Mouse (Mus musculus) regulatory T cell (primary cell): ENCODE measurements around the gene Rab11fip5.

Experiments
- in situ Hi-C: fragments of 300-600 bp; cut with MboI, MseI; formaldehyde crosslinking; loops from one replicate; pipeline ENCODE4 v1.15.1; 2025; ENCODE audit warnings: high pct_unique_total_duplicates

The Rab11fip5 gene

DNA sequence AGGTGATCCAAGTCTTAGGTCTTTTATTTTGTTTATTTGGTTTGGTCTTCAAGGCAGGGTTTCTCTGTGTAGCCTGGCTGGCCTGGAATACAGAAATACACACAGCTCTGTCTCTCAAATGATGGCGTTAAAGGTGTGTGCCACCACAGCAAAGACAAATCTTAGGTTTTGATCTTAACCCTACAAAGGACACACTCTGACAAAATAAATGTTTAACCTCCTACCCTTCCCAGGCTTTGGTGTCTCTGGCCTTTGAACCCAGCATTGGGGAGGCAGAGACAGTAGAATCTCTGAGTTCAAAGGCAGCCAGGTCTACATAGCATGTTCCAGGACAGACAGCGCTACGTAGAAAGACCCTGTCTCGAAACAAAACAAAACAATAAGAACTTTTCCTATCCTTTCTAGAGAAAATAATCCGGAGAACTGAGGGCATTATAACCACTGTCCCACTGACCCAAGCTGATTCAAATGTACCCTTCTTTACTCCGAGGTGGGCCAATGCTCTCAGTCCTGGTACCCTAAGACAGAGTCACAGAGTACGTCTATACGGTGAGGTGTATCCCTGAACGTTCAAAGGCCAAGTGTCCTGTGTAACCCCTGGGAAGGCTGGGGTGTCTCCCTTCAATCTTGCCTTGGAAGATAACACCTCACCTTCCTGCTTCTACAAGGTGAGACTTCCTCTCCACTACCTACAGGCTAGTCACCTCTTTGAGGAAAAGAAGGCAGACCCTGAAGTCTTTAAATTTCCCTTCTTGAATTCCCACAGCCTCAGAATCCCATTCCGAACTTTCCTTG, 1.2 kb downstream of the Rab11fip5 start:
- in situ Hi-C loops = no loop called here

DNA sequence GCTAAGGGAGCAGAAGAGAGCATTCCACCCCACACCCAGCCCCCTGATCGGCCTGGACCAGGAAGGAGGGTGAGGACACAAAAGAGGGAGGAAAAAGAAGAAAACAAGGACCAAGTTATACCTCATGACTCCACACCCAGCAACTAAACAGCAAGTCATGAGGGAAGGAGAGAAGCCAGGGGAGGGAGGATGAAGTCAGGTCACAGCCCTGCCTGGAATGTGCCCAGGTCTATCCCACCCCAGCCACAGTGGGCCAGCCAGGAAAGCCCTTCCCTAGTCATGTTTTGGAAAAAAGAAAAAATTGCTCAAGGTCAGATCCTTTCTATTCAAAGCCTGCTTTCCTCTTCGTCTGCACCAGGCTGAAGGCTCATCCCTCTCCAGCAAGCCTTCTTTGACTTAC, 1.9 kb downstream of the Rab11fip5 start:
- in situ Hi-C loops = no loop called here

DNA sequence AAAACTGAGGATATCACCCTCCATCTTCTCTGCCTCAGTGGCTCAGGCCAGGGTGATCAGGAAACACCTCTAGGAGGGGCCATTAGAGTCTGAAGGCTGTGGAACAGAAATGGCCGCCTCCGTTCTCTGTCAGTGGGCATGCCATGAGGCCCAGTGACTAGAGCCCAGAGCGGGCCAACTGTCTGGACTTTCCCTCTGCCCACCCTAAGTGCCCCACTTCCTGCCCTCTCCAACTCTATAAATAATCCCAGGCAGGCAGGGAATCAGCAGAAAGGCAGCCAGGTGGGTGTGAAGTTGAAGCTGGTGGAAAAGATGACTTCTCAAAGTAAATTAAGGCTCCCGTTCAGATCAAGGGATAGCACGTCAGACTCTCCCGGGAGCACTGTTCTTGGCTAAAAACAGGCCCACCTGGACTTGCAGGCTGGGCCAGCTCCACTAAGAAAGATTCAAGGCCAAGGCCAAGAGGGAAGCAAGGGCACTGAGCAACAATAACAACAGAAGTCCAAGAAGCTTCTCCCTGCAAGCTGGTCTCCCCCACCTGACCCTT, 2.5 kb downstream of the Rab11fip5 start:
- in situ Hi-C loops = no loop called here

DNA sequence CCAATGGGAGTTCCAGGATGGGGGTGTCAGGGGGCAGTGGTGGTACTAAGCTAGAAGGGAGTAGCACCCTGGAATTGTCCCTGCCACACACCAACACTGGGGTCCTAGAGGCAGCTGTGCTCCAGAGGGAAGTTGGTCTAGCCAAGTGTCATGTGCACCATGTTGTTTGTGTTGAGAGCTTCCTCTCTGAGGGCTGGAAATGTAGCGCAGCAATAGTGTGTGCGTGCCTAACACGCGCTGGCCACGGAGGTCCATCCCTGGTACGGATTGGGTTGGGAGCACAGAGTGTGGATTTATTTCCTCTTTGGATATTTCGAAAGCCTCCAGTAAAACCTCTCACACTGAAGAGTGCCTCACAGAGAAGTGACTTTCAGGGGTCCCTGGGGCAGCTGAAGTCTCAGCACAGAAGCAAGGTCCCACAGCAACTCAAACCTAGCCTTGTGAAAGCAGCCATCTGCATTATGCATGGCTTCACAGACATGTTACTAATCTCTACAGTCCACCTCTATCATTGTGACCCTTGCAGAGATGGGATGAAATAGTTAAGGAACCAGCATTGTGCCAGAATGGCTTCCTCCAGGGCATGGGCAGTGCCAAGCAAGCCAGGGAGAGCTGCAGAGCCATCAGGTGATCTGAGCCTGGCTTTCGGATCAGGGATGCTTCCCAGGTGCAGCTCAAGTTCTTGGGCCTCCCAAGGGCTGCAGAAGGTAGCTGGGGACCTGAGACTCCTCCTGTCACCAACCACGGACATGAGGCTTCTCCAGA, 3.6 kb downstream of the Rab11fip5 start:
- in situ Hi-C loops = no loop called here

DNA sequence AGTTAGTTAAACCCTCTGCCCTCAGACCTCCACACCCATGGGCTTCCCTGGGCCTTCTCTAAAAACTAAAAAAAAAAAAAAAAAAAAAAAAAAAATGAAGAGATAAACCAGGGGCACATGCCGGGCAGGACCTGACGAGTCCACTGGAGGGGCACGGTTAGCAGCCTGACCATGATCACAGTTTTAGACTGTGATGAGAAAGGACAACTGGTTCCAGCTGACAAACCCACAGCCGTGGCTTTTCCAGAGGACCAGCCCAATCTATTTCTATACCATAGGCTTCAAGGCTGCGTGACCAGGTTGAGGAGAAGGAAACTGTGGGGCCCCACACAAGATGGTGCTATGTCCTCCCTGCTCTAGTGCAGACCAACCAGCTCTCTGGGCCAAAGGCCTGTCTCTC, 4.4 kb downstream of the Rab11fip5 start:
- in situ Hi-C loops = no loop called here

DNA sequence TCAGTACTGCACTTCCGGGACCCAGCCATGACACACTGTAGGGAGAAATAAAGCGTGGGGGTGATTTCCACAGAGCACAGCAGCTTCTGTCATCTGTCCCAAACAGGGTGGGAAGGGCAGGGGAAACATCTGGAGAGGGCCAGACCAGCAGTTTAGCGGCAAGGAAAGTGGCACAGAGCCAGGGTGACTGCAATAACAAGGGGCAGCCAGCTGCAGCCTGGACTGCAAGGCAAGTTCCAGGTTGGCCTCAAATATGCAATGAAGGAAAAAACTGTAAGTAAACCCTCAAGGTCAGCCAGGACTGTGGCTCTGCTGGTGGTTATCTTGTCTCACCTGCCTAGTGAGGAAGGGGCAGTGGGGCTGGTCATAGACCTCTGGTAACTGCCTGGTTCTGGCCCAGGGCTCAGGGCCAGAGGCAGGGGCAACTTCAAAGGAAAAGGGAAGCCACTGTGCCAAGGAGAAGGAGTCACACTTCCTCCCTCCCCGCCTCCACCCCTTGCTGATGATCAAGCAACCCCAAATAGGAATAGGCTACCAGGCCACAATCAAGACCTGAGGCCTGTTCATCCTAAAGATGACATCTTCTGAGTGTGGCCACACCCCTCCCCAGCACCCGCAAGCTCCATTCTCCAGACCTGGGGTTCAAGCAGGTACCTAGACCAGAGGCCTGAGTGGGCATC, 5.1 kb downstream of the Rab11fip5 start:
- in situ Hi-C loops = no loop called here

DNA sequence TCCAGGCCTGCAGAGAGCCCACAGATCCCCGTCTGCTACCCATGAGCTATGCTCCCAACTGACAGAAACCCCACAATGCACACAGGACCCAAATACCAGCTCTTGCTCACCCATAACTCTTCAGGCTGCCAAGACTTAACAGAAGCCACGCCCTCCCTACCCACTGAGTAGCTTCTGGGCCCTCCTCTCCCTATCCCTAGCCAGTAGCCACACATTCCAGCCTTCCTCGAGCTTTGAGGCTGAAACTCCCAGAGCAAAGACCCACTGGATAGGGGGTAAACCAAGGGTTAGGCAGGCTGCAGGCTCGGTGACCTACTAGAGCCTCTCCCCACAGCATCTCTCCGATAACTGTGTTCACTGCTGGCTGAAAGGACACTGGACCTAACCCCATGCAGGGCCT, 5.7 kb downstream of the Rab11fip5 start:
- in situ Hi-C loops = no loop called here

DNA sequence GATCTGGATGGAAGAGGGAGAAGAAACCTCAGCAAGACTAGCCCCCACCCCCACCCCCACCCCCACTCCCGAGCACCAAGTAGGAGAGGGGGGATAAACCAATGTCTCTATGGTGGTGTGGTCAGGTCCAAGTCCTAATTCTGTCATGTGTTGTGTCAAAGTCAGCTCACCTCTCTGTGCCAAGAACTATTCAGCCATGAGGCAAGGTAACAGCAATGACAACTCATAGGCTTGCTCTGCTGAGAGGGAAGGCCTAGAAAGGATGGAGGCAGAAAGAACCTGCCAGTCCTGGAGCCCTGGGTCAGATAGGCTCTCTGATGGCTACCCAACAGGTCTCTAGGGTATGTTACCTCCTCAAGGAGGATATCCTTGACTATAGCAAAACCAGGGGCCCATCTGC, 6.3 kb downstream of the Rab11fip5 start:
- in situ Hi-C loops = no loop called here

DNA sequence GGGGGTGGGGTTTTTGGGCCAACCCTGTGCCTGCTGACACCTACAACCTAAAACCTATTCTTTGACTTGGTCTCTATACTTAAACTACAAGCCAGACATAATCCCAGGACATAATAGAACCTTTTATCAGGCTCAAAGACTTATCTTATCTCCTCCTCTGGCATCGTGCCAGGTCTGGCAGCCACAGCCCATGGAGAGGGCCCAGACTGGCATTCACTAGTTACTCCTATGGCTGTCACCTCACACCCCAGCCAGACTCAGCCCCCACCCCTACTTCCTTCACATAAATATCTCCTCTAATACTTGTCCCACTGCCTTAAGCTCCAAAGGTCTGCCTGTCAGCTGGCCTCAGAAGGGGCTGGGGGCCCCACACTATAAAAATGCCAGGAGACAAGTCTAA, 8.0 kb downstream of the Rab11fip5 start:
- in situ Hi-C loops = no loop called here

DNA sequence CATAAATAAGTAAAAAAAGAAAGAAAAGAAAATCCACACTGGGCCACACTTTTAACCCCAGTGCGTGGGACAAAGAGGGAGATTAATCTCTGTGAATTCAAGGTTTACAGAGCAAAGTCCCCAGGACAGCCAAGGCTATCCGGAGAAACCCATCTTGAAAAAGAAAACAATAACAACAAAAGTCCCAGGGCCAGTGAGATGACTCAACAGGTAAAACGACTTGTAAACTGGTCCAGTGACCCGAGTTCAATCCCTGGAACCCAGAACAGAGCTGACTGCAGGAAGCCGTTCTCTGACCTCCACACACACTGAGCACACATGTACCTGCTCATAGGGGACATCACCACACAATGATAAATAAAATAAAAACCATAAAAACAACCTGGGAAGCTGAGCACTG, 10.0 kb downstream of the Rab11fip5 start:
- in situ Hi-C loops = no loop called here

DNA sequence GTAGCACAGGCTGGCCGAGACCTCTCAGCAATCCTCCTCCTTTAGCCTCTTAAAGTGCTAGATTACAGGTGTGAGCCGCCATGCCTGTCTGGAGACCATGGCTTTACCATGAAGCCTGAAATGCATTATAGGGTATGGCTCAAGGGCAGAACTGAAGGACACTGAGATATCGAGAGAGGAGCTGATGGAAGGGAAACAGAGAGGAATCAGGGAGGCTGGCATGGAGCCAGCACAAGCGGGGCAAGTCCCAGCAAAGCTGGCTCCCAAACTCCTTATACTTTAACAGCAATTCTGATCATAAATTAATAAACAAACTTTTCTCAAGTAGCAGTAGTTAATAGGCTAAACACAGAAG, 10.6 kb downstream of the Rab11fip5 start:
- in situ Hi-C loops = no loop called here

DNA sequence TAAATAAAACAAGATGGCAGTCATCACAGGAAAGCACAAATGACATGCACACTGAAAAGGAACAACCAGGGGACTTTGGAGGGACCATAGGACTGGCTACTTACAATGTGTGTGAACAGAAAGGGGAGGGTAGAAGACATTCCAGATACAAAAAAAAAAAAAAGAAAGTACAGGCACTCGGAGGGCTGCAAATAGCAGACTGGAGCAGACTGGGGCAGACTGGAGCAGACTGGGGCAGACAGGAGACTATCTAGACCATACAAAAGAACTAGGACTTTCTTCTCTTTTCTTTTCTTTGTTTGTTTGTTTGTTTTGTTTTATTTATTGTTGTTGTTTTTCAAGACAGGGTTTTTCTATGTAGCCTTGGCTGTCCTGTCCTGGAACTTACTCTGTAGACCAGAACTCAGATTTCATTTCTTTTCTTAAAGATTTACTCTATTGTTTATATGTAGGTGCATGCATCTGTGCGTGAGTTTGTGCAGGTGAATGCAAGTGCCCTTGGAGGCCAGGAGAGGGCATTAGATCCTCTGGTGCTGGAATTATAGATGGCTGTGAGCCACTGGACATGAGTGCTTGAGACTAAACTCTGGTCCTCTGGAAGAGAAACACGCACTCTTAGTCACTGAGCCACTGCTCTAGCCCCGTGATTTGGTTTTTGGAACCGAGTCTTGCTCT, 11.1 kb downstream of the Rab11fip5 start:
- in situ Hi-C loops = no loop called here

DNA sequence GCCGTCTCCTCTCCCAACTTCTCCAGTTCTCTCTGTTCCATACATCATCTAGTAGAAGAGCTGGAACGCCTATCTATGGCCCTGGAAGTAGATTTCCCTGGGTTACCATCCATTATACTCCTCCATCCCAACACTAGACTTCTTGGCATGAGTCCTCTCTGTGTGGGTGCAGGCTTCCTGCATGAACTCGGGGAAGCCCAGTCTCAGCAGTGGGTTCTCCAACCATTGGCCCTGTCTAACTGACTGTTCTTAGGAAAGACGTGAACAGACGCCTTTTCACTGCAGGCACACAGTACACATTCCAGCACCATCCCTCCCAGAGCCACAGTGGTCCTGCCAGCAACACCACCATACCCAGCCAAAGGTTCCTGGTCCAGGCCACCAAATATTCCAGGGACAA, 11.8 kb downstream of the Rab11fip5 start:
- in situ Hi-C loops = no loop called here

DNA sequence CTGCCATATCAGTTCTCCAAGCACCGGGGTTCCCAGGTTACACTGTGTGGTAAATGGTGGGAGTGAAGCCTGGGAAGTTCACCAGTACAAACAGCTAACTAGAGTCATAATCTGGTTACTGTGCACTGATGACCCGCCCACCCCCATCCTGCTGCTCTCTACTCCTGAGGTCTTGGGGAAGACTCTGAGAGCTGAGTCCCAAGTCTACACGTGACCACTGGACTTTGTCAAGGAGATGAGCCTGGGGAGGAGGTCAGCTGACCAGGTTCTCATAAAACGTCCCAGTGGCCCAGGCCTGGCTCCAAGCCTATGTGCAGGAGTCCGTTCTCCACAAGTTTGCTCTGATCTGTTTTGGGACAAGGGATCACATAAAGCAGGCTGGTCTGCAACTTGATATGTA, 14.1 kb downstream of the Rab11fip5 start:
- in situ Hi-C loops = no loop called here

DNA sequence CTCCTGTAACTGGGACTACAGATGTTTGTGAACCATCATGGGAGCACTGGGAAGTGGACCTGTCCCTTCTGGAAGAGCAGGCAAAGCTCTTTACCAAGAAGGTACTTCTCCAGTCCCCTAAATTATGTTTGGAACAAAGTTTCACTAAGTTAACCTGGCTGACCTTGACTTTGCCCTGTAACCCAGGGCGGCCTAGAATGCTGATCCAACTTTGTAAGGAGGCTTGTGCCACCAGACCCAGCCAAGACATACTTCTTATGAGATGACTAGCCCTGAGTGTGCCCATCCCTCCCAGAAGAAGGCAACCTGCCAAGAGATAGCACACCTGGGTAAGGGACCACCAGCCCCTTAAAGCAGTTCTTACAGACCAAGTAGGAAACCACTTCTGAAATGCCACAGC, 15.6 kb downstream of the Rab11fip5 start:
- in situ Hi-C loops = no loop called here

DNA sequence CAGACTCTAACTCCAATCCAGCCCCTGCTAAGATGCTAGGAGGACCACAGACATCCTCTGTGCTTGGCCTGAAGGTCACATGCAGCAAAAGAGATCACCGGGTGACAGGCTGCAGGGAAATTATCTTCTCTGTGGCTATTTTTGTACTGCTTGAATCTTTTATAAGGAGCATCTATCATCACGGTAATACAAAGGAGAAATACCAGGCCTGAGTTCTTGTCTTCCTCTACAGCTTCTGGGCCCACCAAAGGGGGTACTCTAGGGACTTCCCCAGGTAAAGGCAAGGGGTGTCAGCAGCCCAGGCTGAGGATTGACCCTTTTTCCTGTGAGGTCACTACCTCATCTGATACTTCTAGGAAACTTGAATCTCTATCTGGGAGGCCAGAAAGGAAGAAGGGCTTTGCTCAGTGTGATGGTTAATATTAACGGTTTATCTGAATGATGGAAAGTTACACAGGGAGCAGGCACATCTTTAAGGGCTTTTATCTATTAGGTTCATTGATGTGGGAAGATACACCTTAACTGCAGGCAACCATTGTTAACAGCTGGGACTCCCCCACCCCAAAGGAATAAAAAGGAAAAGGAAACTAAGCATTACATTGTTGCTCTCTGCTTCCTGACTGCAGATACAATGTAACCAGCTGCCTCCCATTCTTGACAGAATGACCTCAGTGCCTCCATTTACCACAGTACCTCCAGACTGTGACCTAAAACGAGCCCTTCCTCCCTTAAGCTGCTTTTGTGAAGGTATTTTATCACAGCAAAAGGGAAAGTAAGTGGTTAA, 17.6 kb downstream of the Rab11fip5 start:
- in situ Hi-C loops = no loop called here

DNA sequence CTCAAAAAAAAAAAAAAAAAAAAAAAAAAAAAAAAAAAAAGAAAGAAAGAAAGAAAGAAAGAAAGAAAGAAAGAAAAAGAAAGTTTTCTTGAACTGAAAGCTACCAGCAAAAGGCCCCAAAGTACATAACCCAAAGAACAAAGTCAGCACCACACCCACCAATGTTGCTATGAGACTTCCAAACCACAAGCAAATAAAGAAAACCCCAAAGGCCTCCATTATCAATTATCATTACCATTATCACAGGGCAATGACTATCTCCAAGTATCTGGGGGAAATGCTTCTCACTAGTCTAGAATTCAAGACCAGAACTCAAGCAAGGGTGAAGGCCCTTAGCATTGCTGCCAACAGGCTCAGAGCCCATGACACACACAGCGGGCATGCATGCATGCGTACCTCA, 18.7 kb downstream of the Rab11fip5 start:
- in situ Hi-C loops = no loop called here

DNA sequence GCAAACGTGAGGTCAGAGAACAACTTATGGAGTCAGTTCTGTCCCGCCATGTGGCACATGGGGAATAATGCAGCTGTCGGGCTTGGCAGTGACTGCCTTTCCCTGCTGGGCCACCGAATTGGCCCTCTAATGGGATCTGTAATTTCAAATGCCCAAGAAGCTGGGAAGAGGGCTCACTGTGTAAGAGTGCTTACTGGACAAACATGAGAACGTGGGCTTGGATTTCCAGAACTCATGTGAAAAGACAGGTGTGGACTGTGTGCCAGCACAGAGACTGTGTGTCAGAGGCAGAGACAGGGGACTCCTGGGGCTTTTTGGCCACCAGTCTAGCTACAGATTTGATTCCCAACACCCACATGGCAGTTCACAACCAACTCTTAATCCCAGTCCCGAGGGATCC, 19.7 kb downstream of the Rab11fip5 start:
- in situ Hi-C loops = loop anchor here (5.0 kb wide), 1 partner anchor 42 kb away; no protein-coding TSS in a partner anchor

DNA sequence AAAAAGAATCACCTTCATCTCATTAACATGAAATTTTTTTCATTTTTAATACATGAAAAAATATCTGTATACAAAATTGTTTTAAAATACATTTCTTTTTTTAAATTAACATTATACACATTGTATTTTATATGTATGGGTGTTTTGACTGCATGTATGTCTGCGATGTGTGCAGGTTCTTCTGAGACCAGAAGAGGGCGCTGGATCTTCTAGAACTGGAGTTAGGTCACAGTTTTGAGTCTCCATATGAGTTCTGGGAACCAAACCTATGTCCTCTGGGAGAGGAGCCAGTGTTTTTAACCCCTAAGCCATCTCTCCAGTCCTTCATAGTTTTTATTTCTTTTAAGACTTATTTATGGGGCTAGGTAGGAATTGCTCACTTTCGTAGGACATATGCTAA, 20.7 kb downstream of the Rab11fip5 start:
- in situ Hi-C loops = loop anchor here (5.0 kb wide), 1 partner anchor 41 kb away; no protein-coding TSS in a partner anchor

DNA sequence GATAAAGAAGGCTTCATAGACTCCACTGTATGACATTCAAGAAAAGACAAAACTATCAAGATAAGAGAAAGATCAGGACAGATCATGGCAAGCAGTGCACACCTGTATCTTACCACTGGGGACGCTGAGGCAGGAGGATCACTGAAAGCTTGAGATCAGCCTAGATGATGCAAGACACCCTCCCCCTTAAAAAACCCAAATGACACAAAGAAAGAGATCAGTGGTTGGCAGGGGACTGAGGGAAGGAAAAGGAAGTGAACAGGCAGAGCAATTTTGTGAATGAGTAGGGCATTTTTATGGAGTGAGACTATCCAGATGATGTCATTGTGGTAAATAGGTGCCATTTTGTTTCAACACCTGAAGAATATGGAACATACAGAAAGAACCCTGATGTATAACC, 24.3 kb downstream of the Rab11fip5 start:
- in situ Hi-C loops = loop anchor here (5.0 kb wide), 1 partner anchor 38 kb away; no protein-coding TSS in a partner anchor

DNA sequence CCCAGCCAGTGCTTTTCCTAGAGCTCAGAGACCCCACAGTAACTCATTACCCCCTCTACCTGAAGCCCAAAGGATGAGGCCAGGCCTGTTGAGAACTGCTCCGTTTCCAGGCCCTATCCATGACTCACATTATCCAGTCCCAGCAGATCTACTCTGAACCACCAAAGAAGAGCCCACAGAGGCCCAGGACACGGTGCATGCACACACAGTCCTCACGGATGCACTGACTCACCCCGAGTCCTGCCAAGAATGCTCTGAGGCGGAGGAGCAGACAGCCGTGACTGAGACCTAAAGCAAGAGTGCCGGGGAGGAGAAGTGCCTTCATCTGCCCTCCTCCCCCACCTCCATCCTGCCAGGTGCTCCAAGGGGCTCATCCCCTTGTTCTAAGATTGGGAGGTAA, 25.2 kb downstream of the Rab11fip5 start:
- in situ Hi-C loops = loop anchor here (5.0 kb wide), 1 partner anchor 38 kb away; no protein-coding TSS in a partner anchor
